Mouse (Mus musculus) ES-Bruce4 (cell line): ENCODE measurements around the gene Mindy4. TPM values are rescaled to one million over a fixed set of nuclear protein-coding genes. Genes with fewer than 3 reads are reported as not detected.

Experiments
- H3K27ac ChIP-seq: 2 replicates; pipeline ENCODE4 v1.5.1; 2012; ENCODE audit warnings: low read length, inconsistent platforms; ENCODE audit not compliant: insufficient read depth
- H3K27me3 ChIP-seq: 2 replicates; pipeline ENCODE4 v1.6.1; 2012; ENCODE audit warnings: mild to moderate bottlenecking, low read length, inconsistent platforms; ENCODE audit not compliant: control insufficient read depth, poor library complexity, insufficient read depth, severe bottlenecking
- H3K36me3 ChIP-seq: 2 replicates; pipeline ENCODE4 v1.6.1; 2012; ENCODE audit warnings: inconsistent platforms, mild to moderate bottlenecking, low read length, moderate library complexity; ENCODE audit not compliant: control insufficient read depth, poor library complexity, insufficient read depth, severe bottlenecking
- H3K4me1 ChIP-seq: one replicate; pipeline ENCODE4 v1.8.1; 2011; ENCODE audit warnings: low read length; ENCODE audit not compliant: control insufficient read depth, insufficient read depth
- H3K4me3 ChIP-seq: 2 replicates; pipeline ENCODE4 v1.5.1; 2011; ENCODE audit warnings: low read depth, mild to moderate bottlenecking, low read length
- H3K9ac ChIP-seq: 2 replicates; pipeline ENCODE4 v1.6.1; 2012; ENCODE audit warnings: low read depth, mild to moderate bottlenecking, inconsistent platforms; ENCODE audit not compliant: poor library complexity, severe bottlenecking
- H3K9me3 ChIP-seq: replicated peaks from 2 replicates; pipeline ENCODE4 v1.6.1; 2012; ENCODE audit warnings: mild to moderate bottlenecking, low read length, inconsistent platforms; ENCODE audit not compliant: control insufficient read depth, poor library complexity, insufficient read depth, severe bottlenecking
- CTCF ChIP-seq: IDR thresholded peaks from one replicate; pipeline ENCODE4 v1.8.1; 2011; ENCODE audit warnings: low read depth, low read length
- EP300 ChIP-seq: IDR thresholded peaks from 2 replicates; pipeline ENCODE4 v1.6.1; 2011; ENCODE audit warnings: low read depth, low read length; ENCODE audit not compliant: insufficient read depth
- POLR2A ChIP-seq: IDR thresholded peaks from one replicate; pipeline ENCODE4 v1.8.1; 2011; ENCODE audit warnings: low read length; ENCODE audit not compliant: insufficient read depth
- polyA plus RNA-seq: library from polyadenylated mRNA; stranded (reverse); fragments of >200 nt; gene quantifications from 2 replicates; pipeline ENCODE4 v1.2.4, GENCODE M21; 2011; ENCODE audit warnings: low read depth; ENCODE audit not compliant: missing spikeins, insufficient read depth, insufficient read length

Gene Mindy4
- polyA plus RNA-seq, 1 experiment = 2.7 TPM

GRCm38 (mm10) chr6:55320894-55321293, 117.7 kb downstream of the Mindy4 start:
- Histone ChIP-seq H3K36me3 (no peaks in the 10 kb centered on the region), H3K9ac (no peak overlapping the region), H3K4me1 (no peaks in the 10 kb centered on the region), H3K27me3 (no peaks in the 10 kb centered on the region), H3K27ac (no peak overlapping the region), H3K4me3 (no peak overlapping the region), H3K9me3 (no peaks in the 10 kb centered on the region)
- TF ChIP-seq CTCF (no peak), POLR2A (no peak), EP300 (no peak)

- Histone ChIP-seq H3K9me3 (no peaks in the 10 kb centered on the region), H3K9ac (no peak overlapping the region), H3K27me3 (no peaks in the 10 kb centered on the region), H3K4me1 (no peaks in the 10 kb centered on the region), H3K36me3 (no peaks in the 10 kb centered on the region), H3K27ac (no peak overlapping the region), H3K4me3 (no peak overlapping the region)
- TF ChIP-seq CTCF (no peak), POLR2A (no peak), EP300 (no peak)
These were observed 118.3 kb downstream of the Mindy4 start for GRCm38 (mm10) chr6:55321518-55321917.

- no peaks in the 10 kb centered on the region for H3K4me1 ChIP-seq
- no peaks in the 10 kb centered on the region for H3K9me3 ChIP-seq
- TF ChIP-seq EP300 (no peak), POLR2A (no peak), CTCF (no peak)
- H3K9ac ChIP-seq = no peak overlapping the region
- H3K4me3 ChIP-seq = no peak overlapping the region
- no peak overlapping the region for H3K27ac ChIP-seq
- H3K36me3 ChIP-seq = no peaks in the 10 kb centered on the region
- no peaks in the 10 kb centered on the region for H3K27me3 ChIP-seq
These were observed 119.8 kb downstream of the Mindy4 start for GRCm38 (mm10) chr6:55322980-55323379.

- H3K27ac ChIP-seq = no peak overlapping the region
- H3K4me3 ChIP-seq = no peak overlapping the region
- no peaks in the 10 kb centered on the region for H3K4me1 ChIP-seq
- no peak overlapping the region for H3K9ac ChIP-seq
- H3K9me3 ChIP-seq = no peaks in the 10 kb centered on the region
- H3K36me3 ChIP-seq = no peaks in the 10 kb centered on the region
- no peaks in the 10 kb centered on the region for H3K27me3 ChIP-seq
- no peak for TF ChIP-seq EP300
- TF ChIP-seq POLR2A = no peak
- TF ChIP-seq CTCF = no peak
These were observed 120.9 kb downstream of the Mindy4 start for GRCm38 (mm10) chr6:55323908-55324634.

GRCm38 (mm10) chr6:55324785-55325184, 121.6 kb downstream of the Mindy4 start:
- Histone ChIP-seq H3K27ac (no peak overlapping the region), H3K4me1 (no peaks in the 10 kb centered on the region), H3K9ac (no peak overlapping the region), H3K36me3 (no peaks in the 10 kb centered on the region), H3K4me3 (no peak overlapping the region), H3K27me3 (no peaks in the 10 kb centered on the region), H3K9me3 (no peaks in the 10 kb centered on the region)
- TF ChIP-seq CTCF (no peak), POLR2A (no peak), EP300 (no peak)

GRCm38 (mm10) chr6:55326299-55326698, 123.1 kb downstream of the Mindy4 start:
- no peaks in the 10 kb centered on the region for H3K9me3 ChIP-seq
- no peaks in the 10 kb centered on the region for H3K4me1 ChIP-seq
- TF ChIP-seq CTCF (no peak), EP300 (no peak), POLR2A (no peak)
- no peaks in the 10 kb centered on the region for H3K36me3 ChIP-seq
- no peak overlapping the region for H3K4me3 ChIP-seq
- no peaks in the 10 kb centered on the region for H3K27me3 ChIP-seq
- no peak overlapping the region for H3K9ac ChIP-seq
- no peak overlapping the region for H3K27ac ChIP-seq
